Mouse (Mus musculus) testis, adult 2 months (tissue): ENCODE measurements around the gene Cacng5. TPM values are rescaled to one million over a fixed set of nuclear protein-coding genes. Genes with fewer than 3 reads are reported as not detected.

Experiments used
- H3K27ac ChIP-seq: fragments of 200-500 bp; 2 replicates; pipeline ENCODE4 v1.5.1; 2012; ENCODE audit warnings: low read depth, low read length; ENCODE audit not compliant: control insufficient read depth, insufficient read depth
- H3K27me3 ChIP-seq: fragments of 200-500 bp; 2 replicates; pipeline ENCODE4 v1.6.1; 2012; ENCODE audit warnings: mild to moderate bottlenecking, low read length, moderate library complexity; ENCODE audit not compliant: control insufficient read depth, insufficient read depth
- H3K36me3 ChIP-seq: fragments of 200-500 bp; 2 replicates; pipeline ENCODE4 v1.6.1; 2012; ENCODE audit warnings: mild to moderate bottlenecking, low read length; ENCODE audit not compliant: control insufficient read depth, insufficient read depth
- H3K4me1 ChIP-seq: fragments of 200-500 bp; 2 replicates; pipeline ENCODE4 v1.6.1; 2012; ENCODE audit warnings: low read length; ENCODE audit not compliant: control insufficient read depth, insufficient read depth
- H3K4me3 ChIP-seq: fragments of 200-500 bp; 2 replicates; pipeline ENCODE4 v1.5.1; 2012; ENCODE audit warnings: low read depth, mild to moderate bottlenecking, low read length, moderate library complexity, mixed read lengths; ENCODE audit not compliant: control insufficient read depth
- CTCF ChIP-seq: fragments of 200-500 bp; IDR thresholded peaks from 2 replicates; pipeline ENCODE4 v1.5.1; 2012; ENCODE audit warnings: low read depth, mild to moderate bottlenecking, inconsistent platforms, low read length, moderate library complexity; ENCODE audit not compliant: control insufficient read depth, insufficient read depth, insufficient replicate concordance
- POLR2A ChIP-seq: fragments of 200-500 bp; IDR thresholded peaks from 2 replicates; pipeline ENCODE4 v1.6.1; 2012; ENCODE audit warnings: low read depth, mild to moderate bottlenecking, inconsistent platforms, low read length, moderate library complexity; ENCODE audit not compliant: control insufficient read depth
- polyA plus RNA-seq: library from polyadenylated mRNA; depleted of rRNA; stranded (reverse); fragments of >200 nt; gene quantifications from 2 replicates; pipeline ENCODE4 v1.2.3, GENCODE M21; 2012

The Cacng5 gene
- polyA plus RNA-seq, 1 experiment = 9.2 TPM

GRCm38 (mm10) chr11:107875861-107876494 lies 38.9 kb downstream of the Cacng5 start:
- TF ChIP-seq POLR2A = no peak
- TF ChIP-seq CTCF = no peak
- Histone ChIP-seq H3K27ac (no peak overlapping the region), H3K36me3 (no peaks in the 10 kb centered on the region), H3K4me3 (no peak overlapping the region), H3K4me1 (peaks cover 4% of the 10 kb centered on the region), H3K27me3 (no peaks in the 10 kb centered on the region)

GRCm38 (mm10) chr11:107872743-107873142 lies 42.1 kb downstream of the Cacng5 start:
- Histone ChIP-seq H3K4me1 (peaks cover 4% of the 10 kb centered on the region), H3K36me3 (no peaks in the 10 kb centered on the region), H3K27ac (no peak overlapping the region), H3K4me3 (no peak overlapping the region), H3K27me3 (no peaks in the 10 kb centered on the region)
- peak; percentile 66; the same call in 1 of the 2 replicates for TF ChIP-seq CTCF
- no peak for TF ChIP-seq POLR2A

- Histone ChIP-seq H3K27ac (no peak overlapping the region), H3K4me3 (no peak overlapping the region), H3K36me3 (no peaks in the 10 kb centered on the region), H3K27me3 (no peaks in the 10 kb centered on the region), H3K4me1 (peaks cover 2% of the 10 kb centered on the region; the same call in 1 of the 2 replicates)
- TF ChIP-seq POLR2A (no peak), CTCF (no peak)
Observed at GRCm38 (mm10) chr11:107867509-107867908, 47.3 kb downstream of the Cacng5 start.

GRCm38 (mm10) chr11:107865128-107865527 lies 49.7 kb downstream of the Cacng5 start:
- no peaks in the 10 kb centered on the region for H3K27me3 ChIP-seq
- TF ChIP-seq CTCF (peak; percentile 74; the same call in 1 of the 2 replicates), POLR2A (no peak)

GRCm38 (mm10) chr11:107864024-107864423 lies 50.8 kb downstream of the Cacng5 start:
- TF ChIP-seq POLR2A (no peak), CTCF (peak; percentile 62; the same call in 1 of the 2 replicates)
- no peak overlapping the region for H3K27ac ChIP-seq
- peaks cover 2% of the 10 kb centered on the region; the same call in 1 of the 2 replicates for H3K4me1 ChIP-seq
- H3K4me3 ChIP-seq = no peak overlapping the region
- H3K36me3 ChIP-seq = no peaks in the 10 kb centered on the region
- no peaks in the 10 kb centered on the region for H3K27me3 ChIP-seq

More at GRCm38 (mm10) chr11:107865128-107865527, 49.7 kb downstream of the Cacng5 start:
- Histone ChIP-seq H3K4me3 (no peak overlapping the region), H3K4me1 (peaks cover 2% of the 10 kb centered on the region; the same call in 1 of the 2 replicates), H3K27ac (no peak overlapping the region), H3K36me3 (no peaks in the 10 kb centered on the region)

GRCm38 (mm10) chr11:107861738-107862137 lies 53.1 kb downstream of the Cacng5 start:
- TF ChIP-seq POLR2A (no peak), CTCF (no peak)
- H3K36me3 ChIP-seq = no peaks in the 10 kb centered on the region
- H3K27ac ChIP-seq = no peak overlapping the region
- H3K4me3 ChIP-seq = no peak overlapping the region
- no peaks in the 10 kb centered on the region for H3K27me3 ChIP-seq
- peaks cover 2% of the 10 kb centered on the region; the same call in 1 of the 2 replicates for H3K4me1 ChIP-seq

GRCm38 (mm10) chr11:107859871-107860270 lies 55.0 kb downstream of the Cacng5 start:
- Histone ChIP-seq H3K4me3 (no peak overlapping the region), H3K27me3 (no peaks in the 10 kb centered on the region), H3K27ac (no peak overlapping the region), H3K4me1 (no peaks in the 10 kb centered on the region), H3K36me3 (no peaks in the 10 kb centered on the region)
- no peak for TF ChIP-seq CTCF
- TF ChIP-seq POLR2A = no peak
